Mouse (Mus musculus) bone marrow, adult 2 months (tissue): ENCODE results near the gene Fam126b.

Experiments
- CTCF ChIP-seq: fragments of 200-500 bp; IDR thresholded peaks from 2 replicates; pipeline ENCODE4 v1.5.1; 2011; ENCODE audit warnings: low read length, control low read depth; ENCODE audit not compliant: control insufficient read depth, insufficient read depth
- POLR2A ChIP-seq: fragments of 200-500 bp; IDR thresholded peaks from 2 replicates; pipeline ENCODE4 v1.6.1; 2011; ENCODE audit warnings: low read depth, mild to moderate bottlenecking, control low read depth, low read length, borderline replicate concordance; ENCODE audit not compliant: control insufficient read depth

DNA sequence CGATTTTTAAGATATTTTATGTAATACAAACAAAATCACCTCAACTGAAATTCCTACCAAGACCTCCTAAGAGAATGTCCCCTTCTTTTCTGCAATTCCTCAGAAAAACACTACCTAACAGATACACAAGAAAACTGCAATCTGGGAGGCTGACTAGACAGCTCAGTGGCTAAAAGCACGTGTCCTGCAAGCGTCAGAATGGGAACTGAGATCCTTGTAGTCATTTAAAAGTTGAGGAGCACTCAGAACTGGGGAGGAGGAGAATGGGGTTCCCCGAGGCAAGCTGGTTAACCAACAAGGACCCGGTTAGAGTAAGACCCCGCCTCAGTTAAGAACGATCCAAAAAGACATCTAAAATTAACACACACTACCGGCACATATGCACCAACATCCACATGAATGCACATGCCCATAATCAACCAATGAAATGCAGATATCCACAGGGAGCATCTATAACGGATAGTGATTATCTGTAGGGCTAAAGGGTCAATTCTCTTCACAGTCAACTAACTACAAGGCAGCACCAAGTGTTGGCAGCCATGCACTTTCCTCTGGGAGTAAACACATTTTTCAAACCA is 82.2 kb downstream of the Fam126b start:
- no peak for TF ChIP-seq CTCF
- TF ChIP-seq POLR2A: no peak
